Mouse (Mus musculus) small intestine, adult 2 months (tissue): ENCODE measurements around the gene Zfp423. TPM values are rescaled to one million over a fixed set of nuclear protein-coding genes. Genes with fewer than 3 reads are reported as not detected.

Source experiments
- H3K27ac ChIP-seq: fragments of 200-500 bp; 2 replicates; pipeline ENCODE4 v1.5.1; 2012; ENCODE audit warnings: low read depth, low read length, control low read depth, inconsistent platforms; ENCODE audit not compliant: insufficient read depth
- H3K27me3 ChIP-seq: fragments of 200-500 bp; 2 replicates; pipeline ENCODE4 v1.6.1; 2012; ENCODE audit warnings: mild to moderate bottlenecking, moderate library complexity, low read length, inconsistent platforms; ENCODE audit not compliant: control insufficient read depth, insufficient read depth
- H3K36me3 ChIP-seq: fragments of 200-500 bp; 2 replicates; pipeline ENCODE4 v1.6.1; 2012; ENCODE audit warnings: mild to moderate bottlenecking, low read length, control low read depth, inconsistent platforms; ENCODE audit not compliant: control insufficient read depth, insufficient read depth
- H3K4me1 ChIP-seq: fragments of 200-500 bp; 2 replicates; pipeline ENCODE4 v1.6.1; 2012; ENCODE audit warnings: low read length, inconsistent platforms, mixed read lengths; ENCODE audit not compliant: control insufficient read depth, insufficient read depth, insufficient read length
- H3K4me3 ChIP-seq: fragments of 200-500 bp; 2 replicates; pipeline ENCODE4 v1.5.1; 2012; ENCODE audit warnings: low read depth, mild to moderate bottlenecking, control low read depth, inconsistent platforms, low read length, moderate library complexity
- CTCF ChIP-seq: fragments of 200-500 bp; IDR thresholded peaks from 2 replicates; pipeline ENCODE4 v1.5.1; 2012; ENCODE audit warnings: low read depth, mild to moderate bottlenecking, control low read depth, inconsistent platforms, low read length, moderate library complexity, mixed read lengths; ENCODE audit not compliant: insufficient replicate concordance, insufficient read length; ENCODE audit errors: extremely low read depth
- POLR2A ChIP-seq: fragments of 200-500 bp; IDR thresholded peaks from 2 replicates; pipeline ENCODE4 v1.6.1; 2012; ENCODE audit warnings: low read depth, mild to moderate bottlenecking, control low read depth, inconsistent platforms, low read length, moderate library complexity
- WGBS: fragments of 180-500 bp; shearing (Covaris S2); methylation state at CpG from one replicate; pipeline ENCODE4 v1.1.7; 2018; 5-methylcytosine and 5-hydroxymethylcytosine counted together
- polyA plus RNA-seq: library from polyadenylated mRNA; depleted of rRNA; stranded (reverse); fragments of >200 nt; gene quantifications from 2 replicates; pipeline ENCODE4 v1.2.3, GENCODE M21; 2012

Gene Zfp423
- polyA plus RNA-seq, 1 experiment, result 2.3 TPM

- WGBS, result 78% methylated on average over 8 of the region's 8 CpGs
- H3K27ac ChIP-seq, result no peak overlapping the region
- TF ChIP-seq CTCF (no peak), POLR2A (no peak)
Measured at GRCm38 (mm10) chr8:87758750-87759149, 200.6 kb downstream of the Zfp423 start.

GRCm38 (mm10) chr8:87754853-87755252, 204.5 kb downstream of the Zfp423 start:
- TF ChIP-seq CTCF (no peak), POLR2A (no peak)
- no peak overlapping the region for H3K4me3 ChIP-seq
- no peak overlapping the region for H3K27ac ChIP-seq
- no peaks in the 10 kb centered on the region for H3K27me3 ChIP-seq
- 66% methylated on average over 8 of the region's 8 CpGs for WGBS
- H3K4me1 ChIP-seq, result no peaks in the 10 kb centered on the region
- H3K36me3 ChIP-seq, result no peaks in the 10 kb centered on the region

More at GRCm38 (mm10) chr8:87758750-87759149, 200.6 kb downstream of the Zfp423 start:
- H3K36me3 ChIP-seq, result no peaks in the 10 kb centered on the region
- no peaks in the 10 kb centered on the region for H3K4me1 ChIP-seq
- no peak overlapping the region for H3K4me3 ChIP-seq
- no peaks in the 10 kb centered on the region for H3K27me3 ChIP-seq

GRCm38 (mm10) chr8:87753636-87754035, 205.8 kb downstream of the Zfp423 start:
- 53% methylated on average over 2 of the region's 2 CpGs for WGBS
- Histone ChIP-seq H3K27me3 (no peaks in the 10 kb centered on the region), H3K4me1 (no peaks in the 10 kb centered on the region), H3K36me3 (no peaks in the 10 kb centered on the region), H3K4me3 (no peak overlapping the region), H3K27ac (no peak overlapping the region)
- TF ChIP-seq POLR2A (no peak), CTCF (no peak)

- no peak overlapping the region for H3K27ac ChIP-seq
- H3K4me3 ChIP-seq, result no peak overlapping the region
- no peaks in the 10 kb centered on the region for H3K27me3 ChIP-seq
- H3K4me1 ChIP-seq, result no peaks in the 10 kb centered on the region
- TF ChIP-seq CTCF (no peak), POLR2A (no peak)
- 60% methylated on average over 8 of the region's 8 CpGs for WGBS
- H3K36me3 ChIP-seq, result no peaks in the 10 kb centered on the region
Measured at GRCm38 (mm10) chr8:87753148-87753547, 206.2 kb downstream of the Zfp423 start.

- no peaks in the 10 kb centered on the region for H3K27me3 ChIP-seq
- no peak overlapping the region for H3K27ac ChIP-seq
- no peak overlapping the region for H3K4me3 ChIP-seq
- H3K4me1 ChIP-seq, result no peaks in the 10 kb centered on the region
- TF ChIP-seq POLR2A, result no peak
- TF ChIP-seq CTCF, result no peak
- H3K36me3 ChIP-seq, result no peaks in the 10 kb centered on the region
- WGBS, result 83% methylated on average over 13 of the region's 13 CpGs
Measured at GRCm38 (mm10) chr8:87752710-87753109, 206.7 kb downstream of the Zfp423 start.

GRCm38 (mm10) chr8:87747582-87747981, 211.8 kb downstream of the Zfp423 start:
- no peak; the same call in 1 of the 2 replicates for TF ChIP-seq CTCF
- TF ChIP-seq POLR2A, result no peak
- no peaks in the 10 kb centered on the region for H3K36me3 ChIP-seq
- no peak overlapping the region for H3K27ac ChIP-seq

GRCm38 (mm10) chr8:87747142-87747541, 212.3 kb downstream of the Zfp423 start:
- Histone ChIP-seq H3K4me3 (no peak overlapping the region), H3K27me3 (no peaks in the 10 kb centered on the region), H3K27ac (no peak overlapping the region), H3K36me3 (no peaks in the 10 kb centered on the region), H3K4me1 (no peaks in the 10 kb centered on the region)
- WGBS, result 26% methylated on average over 8 of the region's 8 CpGs
- TF ChIP-seq CTCF (no peak), POLR2A (no peak)

More at GRCm38 (mm10) chr8:87747582-87747981, 211.8 kb downstream of the Zfp423 start:
- no peaks in the 10 kb centered on the region for H3K4me1 ChIP-seq
- WGBS, result 51% methylated on average over 8 of the region's 8 CpGs
- no peaks in the 10 kb centered on the region for H3K27me3 ChIP-seq
- H3K4me3 ChIP-seq, result no peak overlapping the region
